Mouse (Mus musculus): ENCODE data around the gene Hadhb.

The Hadhb gene

DNA sequence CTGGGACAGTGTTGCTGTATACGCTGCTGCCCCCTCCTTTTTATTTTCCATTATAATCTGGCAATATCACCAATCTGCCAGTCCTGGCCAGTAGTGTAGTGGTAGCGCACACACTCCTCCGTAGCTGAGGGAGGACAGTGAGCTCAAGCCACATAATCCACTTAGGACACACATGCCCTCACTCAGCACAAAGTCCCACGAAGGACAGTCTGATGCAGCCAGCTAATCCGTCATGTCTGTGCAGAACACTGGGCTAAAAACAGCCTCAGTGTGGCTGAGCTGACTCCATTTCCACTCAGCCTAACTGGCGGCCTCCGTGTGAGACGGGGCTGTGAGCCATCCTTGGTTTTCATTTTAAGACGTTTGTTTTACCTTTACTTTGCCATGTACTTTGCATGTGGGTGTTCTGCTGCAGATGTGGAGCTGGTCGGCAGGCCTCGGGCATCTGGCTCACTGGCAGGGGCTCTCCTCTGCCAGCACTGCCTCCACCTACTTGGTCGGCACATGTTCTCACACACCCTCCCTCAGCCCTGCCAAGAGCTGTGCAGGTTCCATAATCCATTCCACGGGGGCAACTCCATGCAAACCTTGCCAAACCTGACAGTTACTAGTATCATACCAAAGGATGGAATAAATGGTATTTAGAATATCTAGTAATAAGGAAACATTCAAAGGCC, 27.0 kb upstream of the Hadhb start:
- DNase-seq (ENCODE audit: low spot score in 2 of 2) = no peak

DNA sequence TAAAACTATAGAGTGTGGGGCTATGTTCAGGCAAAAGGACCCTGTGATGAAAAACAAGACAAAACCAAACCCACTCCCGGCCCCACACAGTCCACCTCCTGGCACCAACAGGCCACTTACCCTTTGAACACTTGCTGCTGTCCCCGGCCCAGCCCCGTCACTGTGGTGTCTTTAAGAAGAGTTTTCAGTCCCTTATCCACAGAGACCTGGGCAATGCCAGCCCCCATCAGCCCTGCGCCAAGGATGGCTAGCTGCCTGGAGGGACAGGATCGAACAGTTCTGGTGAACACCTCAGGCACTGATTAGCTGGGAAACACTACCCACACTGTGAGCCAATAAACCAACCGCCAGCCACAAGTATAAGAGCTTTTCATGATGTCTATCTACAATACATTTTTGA, 26.4 kb upstream of the Hadhb start:
- no peak for DNase-seq (ENCODE audit: low spot score in 2 of 2)

DNA sequence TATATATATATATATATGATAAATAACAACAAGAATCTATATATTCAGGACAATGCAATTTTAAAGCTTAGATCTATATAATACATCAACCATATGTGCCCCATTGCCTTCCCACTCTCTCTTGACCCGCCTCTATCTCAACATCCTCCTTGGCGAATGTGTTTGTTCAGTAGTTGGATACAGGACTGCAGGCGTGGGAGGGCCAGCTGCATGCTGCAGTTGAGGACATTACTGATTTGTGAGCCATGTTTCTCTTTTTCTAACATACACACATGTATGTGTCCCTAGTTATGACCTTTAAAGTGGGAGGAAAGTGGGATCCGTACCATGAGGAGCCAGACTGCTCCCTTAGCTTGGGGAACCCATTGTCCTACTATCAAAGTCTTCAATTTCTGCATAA, 23.8 kb upstream of the Hadhb start:
- no peak for DNase-seq (ENCODE audit: low spot score in 2 of 2)

DNA sequence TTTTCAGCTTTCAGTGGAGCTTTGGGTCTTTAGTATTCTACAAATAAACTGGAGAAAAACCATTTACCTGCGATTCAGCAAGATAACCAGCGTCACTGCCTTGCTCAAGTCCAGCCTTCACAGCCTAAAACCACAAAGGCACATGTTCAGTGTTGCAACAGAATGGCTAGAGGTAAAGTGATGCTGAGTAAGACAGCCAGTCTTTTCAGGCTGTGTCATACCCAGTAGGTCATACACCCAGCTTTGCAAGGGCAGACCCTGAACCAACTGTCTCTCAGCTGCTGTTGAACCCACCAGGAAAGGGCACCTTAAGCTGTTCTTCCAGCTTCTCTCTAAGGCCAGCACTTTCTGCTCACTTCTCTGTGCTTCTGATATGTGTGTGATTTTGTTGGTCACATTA, 22.9 kb upstream of the Hadhb start:
- no peak for DNase-seq (ENCODE audit: low spot score in 2 of 2)

DNA sequence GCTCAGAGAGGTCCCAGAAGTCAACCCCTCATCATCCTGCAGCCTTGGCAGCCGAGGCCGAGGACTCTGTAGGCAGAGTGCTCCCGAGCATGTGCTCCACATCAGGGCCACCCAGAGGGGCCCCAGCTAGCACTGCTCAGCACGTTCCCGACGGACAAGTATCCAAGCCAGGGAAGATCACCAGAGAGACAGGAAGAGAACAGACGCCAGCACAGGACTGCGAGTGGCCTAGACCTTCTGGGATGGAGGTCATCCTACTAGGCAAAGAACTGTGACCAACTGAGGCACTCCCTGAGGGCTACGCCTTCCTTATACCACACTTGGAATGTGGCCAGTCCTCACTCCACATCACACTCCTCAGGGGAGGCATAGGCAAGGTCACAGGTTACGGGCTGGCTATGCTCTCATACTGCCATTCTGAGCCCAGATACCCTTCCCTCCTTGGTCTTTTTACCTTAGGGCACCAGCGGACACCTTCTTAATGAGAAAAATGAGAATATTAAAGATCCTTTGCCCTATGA, 19.3 kb upstream of the Hadhb start:
- DNase-seq (ENCODE audit: low spot score in 2 of 2) = no peak

DNA sequence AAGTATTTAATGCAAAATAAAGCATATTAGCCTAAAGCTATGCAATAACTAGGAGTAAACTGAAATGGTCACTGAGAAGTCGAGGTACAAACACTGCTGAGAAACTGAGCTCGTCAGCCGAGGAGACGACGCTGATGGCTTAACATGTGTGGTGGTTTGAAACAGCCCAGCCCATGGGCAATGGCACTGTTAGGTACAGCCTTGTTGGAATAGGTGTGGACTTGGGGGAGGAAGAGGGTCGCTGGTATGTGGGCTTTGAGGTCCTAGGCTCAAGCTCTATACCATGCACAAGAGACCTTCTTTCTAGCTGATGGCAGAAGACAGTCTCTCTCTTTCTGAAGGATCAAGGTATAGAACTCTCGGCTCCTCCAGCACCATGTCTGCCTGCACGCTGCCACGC, 17.8 kb upstream of the Hadhb start:
- no peak for DNase-seq (ENCODE audit: low spot score in 2 of 2)

DNA sequence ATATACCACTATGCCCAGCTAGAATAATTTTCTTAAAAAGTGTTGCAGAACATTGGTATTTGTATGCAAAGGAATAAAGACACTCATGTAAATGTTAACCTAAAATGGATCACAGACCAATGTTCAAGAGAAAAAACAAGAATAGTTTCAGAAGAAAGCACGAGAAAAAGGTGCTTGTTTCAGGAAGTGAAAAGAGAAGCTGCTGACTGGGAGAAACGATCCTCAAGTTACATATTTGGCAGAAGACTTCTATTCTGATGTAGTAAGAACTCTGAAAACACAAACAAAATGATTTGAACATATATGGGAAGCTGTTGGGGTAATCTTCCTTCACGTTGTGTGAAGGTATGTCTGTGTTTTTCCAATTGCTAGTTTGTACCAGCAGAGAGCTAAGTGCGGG, 16.9 kb upstream of the Hadhb start:
- no peak for DNase-seq (ENCODE audit: low spot score in 2 of 2)

DNA sequence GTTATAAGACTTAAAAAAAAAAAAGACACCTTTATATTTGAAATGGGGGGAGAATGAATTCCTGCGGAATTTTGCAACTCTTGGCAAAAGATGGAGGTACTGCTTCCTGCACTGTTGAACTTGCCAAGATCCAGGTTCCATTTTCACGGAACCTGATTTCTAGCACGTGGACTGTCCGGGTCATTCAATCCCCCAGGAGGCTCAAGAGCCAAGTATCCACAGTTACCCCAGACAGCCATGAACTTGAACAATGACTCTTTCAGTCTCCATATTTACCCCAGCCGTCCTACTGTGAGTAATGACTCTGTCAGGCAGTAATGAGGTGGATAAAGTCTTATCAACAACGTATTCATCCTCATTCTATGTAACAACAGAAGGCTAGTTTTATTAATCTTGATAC, 8.5 kb upstream of the Hadhb start:
- no peak for DNase-seq (ENCODE audit: low spot score in 2 of 2)

DNA sequence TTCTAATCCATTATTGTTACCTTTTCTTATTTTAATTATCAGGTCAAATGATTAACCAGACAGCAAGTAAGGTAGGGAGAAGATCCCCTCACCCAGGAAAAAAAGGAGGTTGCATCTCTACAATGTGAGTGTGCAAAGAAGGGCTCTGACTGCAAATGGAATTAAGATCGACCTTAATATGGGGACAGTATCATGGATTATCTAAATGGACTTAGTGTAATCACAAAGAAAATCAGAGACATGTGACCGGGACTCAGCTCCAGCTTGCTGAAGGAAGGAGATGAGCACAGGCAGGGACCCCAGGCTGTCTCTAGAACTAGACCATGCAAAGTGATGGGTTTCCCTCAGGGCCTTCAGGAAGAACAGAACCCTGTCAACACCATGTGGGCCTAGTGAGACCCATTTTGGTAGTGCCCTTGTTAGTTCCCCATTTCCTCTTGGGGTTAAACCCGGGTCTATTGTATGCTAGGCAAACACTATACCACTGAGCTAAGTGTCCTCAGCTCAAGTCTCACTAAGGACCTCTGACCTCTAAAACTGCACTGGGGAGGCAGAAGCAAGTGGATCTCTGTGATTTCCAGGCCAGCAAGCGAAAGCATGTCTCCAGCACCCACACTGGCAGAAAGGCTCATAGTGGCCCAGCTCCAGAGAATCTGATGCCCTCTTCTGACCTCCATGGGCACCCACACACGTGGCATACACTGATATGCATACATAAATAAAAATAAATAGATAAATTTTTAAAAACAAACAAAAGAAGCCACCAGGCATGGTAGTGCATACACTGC, 6.7 kb upstream of the Hadhb start:
- DNase-seq (ENCODE audit: low spot score in 2 of 2) = no peak

DNA sequence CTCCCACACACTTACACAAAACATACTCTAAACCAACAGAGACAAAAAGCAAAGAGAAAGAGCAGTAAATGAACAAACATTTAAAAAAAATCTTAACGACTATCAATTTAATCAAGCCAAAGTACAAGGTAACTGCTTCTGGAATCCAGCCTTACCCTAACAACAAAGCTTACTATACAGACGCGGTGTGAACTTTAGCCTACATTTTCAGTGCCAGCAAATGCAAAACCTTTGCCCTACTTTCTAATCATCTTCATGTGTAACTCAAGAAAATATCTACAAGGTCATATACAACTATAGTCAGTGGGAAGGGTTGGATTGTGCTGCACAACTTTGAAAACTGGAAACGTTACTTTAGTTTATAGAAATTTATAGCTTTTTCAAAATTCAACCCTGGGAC, 3.0 kb upstream of the Hadhb start:
- DNase-seq (ENCODE audit: low spot score in 2 of 2) = no peak

DNA sequence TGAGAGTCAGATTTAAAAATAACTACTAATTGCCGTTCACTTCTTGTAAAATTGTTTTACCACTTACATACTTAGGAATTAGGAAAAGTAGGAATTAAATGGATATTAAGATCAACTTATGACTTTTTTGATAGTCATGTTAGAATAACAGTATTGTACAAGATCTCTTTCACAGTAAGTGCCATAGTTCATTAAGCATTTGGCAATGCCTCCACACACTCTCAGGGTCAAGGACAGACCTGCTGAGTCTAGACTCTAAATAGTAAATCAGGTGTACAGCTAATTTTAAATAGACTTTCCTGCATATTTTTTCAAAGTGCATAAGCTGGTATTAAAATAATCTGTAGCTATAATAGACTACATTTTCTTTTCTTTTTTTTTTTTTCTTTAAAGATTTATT, 2.6 kb upstream of the Hadhb start:
- no peak for DNase-seq (ENCODE audit: low spot score in 2 of 2)

DNA sequence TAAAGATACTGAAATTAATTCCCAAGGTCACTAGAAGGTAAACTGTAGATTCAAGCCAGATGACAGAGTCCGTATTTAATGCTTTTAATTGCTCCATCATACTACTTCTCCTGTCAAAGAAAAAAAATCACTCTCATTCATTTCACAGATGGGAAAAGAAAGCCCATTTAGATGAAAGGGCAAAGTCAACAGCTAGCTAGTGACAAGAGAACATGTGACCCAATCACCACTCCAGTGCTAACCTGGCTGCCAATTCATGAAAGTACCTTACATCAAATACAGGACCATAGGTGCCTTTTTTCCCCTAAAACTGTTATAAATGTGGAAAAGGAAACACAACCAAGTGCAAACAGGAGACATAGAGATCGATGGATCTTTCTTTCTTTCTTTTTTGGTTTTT, 1.8 kb upstream of the Hadhb start:
- DNase-seq (ENCODE audit: low spot score in 2 of 2) = no peak

DNA sequence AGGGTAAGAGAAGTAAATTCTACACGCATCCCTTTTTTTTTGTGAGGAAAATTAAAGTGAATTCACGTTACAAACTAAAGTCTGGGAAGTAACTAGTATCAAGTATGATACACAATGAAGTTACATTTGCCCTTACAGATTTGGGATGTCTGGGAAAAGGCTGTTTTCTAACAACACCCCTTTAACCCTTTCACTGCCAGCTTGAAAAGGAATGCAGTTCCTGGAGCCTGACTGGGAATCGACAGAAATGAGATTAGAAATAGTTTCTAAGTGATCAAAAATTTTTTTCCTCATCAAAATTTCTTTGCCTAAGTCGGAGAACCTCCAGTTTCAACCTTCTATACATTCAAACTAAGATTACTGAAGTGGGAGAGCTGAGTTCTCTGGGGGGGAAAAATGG, 1.0 kb upstream of the Hadhb start:
- DNase-seq (ENCODE audit: low spot score in 2 of 2) = no peak

DNA sequence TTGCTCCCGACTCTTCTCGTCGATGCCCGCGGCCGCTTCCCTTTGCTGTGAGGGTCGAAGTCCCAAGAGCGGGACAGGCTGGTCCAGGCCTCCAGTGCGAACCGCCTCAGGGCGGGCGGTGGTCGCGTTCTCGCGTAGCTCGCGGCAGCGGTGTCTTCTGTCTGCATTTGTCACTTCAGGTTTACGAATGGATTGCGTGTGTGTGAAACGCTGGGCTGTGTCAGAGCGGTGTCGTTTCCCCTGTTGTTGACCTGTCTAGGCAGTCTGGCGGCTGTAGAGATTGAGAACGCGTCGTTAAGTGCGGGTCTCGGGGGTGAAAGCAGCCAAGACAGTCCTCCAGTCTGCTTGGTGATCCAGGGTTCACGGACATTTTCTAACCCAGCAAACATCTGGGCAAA, 346 bp downstream of the Hadhb start:
- DNase-seq (ENCODE audit: low spot score in 2 of 2) = no peak

DNA sequence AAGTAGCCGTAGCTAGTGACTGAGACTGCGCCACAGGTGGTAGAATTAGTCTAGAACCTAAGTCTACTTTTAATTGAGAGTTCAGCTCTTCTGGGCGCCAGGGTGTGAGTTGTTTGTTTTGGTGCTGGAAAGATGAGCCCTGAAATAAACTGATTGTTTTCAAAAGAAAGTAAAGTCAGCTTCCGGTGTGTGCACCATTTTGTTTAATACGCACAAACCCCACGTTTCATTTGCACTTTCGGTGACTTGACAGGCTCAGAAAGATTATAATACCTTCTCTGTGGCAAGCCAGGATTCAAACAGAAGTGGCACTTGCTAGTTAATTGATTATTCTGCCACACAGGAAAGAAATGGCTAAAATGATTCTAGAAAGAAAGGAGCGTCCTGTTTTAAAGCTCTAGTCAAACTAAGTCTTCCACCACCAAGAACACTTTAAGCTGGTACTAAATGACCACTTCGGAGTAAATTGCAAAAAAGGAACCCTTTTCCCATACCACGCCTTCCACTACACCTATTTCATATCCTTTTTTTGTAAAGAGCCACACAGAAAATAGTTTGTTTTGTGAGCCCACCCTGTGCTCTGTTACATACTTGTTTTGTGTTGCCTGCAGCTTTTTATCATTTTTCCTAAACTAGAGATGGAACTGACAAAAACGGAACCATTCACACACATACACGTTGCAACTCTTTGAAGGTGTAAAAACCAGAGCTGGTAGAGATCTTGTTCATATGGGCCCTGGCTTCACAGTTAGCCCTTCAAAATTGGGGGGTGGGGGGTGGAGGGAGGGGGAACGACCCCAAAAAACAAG, 977 bp downstream of the Hadhb start:
- no peak for DNase-seq (ENCODE audit: low spot score in 2 of 2)

DNA sequence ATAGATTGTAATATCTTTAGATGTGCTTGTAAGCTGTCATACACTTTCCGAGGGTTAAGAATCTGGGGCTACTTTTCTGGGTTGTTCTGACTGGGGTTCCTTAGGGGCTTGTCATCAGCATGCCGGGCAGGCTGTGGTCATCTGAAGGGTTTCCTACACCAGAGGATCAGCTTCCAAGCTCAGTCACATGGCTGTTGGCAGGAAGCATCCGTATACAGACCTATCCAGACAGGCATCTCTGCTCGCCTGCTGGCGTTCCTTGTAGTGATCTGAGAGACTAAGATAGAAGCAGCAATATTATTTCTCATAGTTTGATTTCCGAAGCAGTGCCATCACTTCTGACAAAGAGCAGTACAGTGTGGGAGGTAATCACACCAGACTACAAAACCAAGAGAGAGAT, 4.6 kb downstream of the Hadhb start:
- no peak for DNase-seq (ENCODE audit: low spot score in 2 of 2)

DNA sequence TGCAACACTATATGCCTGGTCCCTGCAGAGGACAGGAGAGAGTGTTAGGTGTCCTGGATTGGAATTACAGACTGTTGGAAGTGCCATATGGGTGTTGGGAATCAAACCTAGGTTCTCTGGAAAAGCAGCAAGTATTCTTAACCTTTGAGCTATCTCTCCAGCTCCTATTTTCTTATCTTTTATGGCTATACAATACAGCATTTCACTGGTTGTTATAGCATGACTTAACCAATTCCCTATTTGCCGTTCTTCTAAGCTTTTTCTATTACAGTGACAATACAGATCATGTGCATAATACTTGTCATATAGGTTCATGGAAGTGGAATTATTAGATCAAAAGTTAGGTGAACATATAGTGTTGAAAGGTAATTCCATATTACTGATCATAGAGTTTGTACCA, 6.8 kb downstream of the Hadhb start:
- DNase-seq (ENCODE audit: low spot score in 2 of 2) = no peak

DNA sequence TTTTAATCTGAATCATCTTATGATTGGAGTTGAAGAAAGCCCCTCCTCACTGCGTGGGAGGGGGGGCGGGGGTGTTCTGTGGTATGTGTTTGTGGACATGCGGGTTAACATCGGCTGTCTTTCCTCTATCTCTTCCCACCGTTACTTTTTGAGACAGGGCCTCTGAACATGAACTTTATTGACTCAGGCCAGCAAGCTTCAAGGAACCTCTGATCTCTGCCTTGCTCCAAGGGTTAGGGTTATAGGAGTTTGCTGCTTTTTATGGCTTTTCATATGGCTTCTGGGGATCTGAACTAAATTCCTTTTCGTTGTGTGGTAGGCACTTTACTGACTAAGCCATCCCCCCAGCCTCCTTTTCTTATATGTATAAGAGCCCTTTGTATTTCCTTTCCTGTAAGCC, 7.3 kb downstream of the Hadhb start:
- DNase-seq (ENCODE audit: low spot score in 2 of 2) = no peak

DNA sequence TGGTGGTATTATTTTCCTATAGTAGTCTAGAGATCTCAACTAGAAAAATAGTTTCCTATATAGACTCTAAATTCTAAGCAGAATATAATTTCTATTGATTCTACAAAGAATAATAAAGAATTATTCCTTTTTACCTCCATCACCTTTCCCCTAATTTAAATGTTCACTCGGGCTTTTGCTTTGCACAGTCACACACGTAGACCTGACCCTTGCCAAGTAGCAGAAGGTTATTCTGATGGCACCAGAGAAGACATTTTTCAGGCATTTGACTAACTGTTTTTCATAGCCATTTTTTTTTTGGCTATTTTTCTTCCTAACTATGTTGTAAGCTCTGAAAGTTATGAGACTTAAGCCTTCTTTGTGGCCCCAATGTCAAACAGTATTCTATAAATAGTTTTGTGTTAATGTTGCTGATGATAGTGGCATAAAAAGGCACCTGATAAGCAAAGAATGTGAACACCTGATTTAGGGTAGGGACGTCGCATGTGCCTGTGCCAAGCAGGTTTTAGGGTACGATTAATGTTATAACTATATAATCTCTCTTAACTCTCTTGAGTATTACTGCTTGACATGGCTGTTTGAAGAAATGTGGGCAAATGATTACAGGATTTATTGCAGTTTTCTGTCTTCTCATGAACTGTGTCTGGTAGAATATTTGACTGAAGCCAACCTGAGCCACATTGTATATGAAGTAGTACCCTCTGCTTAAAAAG, 10.3 kb downstream of the Hadhb start:
- no peak for DNase-seq (ENCODE audit: low spot score in 2 of 2)

DNA sequence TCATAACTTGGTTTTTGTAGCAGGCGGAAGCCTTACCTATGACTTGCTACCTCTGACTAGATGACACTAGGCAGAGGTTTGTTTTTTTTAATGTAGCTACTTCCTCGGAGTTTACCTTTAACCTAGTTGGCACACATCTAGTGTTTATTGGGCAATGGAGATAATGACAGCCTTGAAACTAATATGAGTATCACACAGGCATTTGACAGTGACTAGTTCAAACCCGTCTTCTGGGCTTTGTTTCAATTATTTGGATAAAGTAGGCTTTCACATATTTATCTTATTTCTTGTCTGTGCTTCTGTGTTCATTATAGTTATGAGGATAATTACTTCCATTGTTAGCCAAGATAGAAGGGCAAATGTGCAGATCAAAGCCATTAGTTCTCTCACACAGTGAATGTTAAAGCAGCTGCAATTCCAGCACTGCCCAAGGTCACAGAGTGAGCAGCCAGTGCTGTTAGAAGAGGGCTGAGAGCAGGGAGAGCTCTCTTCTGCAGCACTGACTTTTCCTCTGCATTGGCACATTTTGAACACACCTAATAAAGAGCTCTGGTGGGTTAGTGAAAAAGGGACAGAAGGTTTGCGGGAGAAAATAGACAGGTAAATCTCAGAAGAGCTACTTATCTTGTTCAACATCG, 15.4 kb downstream of the Hadhb start:
- no peak for DNase-seq (ENCODE audit: low spot score in 2 of 2)

DNA sequence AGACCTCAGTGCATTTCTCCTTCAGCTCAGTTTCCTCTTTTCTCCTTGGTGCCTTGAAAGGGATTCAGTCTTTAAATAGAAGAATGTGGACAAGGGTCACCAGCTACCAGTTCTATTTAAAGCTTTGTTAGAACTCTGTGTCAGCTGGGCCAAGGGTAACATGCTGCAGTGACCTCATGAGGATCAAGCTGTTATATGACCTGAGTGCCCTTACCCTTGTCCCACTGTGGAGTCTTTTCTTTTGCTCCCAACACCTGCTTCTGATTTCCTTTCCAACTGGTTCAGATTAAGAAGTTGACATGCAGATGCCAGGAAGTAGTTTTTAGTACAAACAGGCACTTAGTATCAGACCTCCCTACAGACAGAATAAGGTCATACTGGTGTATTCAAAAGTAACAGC, 17.1 kb downstream of the Hadhb start:
- DNase-seq (ENCODE audit: low spot score in 2 of 2) = no peak
